Comparison of ENCODE assay signal across 7 mouse cellular contexts in the genomic region with DNA sequence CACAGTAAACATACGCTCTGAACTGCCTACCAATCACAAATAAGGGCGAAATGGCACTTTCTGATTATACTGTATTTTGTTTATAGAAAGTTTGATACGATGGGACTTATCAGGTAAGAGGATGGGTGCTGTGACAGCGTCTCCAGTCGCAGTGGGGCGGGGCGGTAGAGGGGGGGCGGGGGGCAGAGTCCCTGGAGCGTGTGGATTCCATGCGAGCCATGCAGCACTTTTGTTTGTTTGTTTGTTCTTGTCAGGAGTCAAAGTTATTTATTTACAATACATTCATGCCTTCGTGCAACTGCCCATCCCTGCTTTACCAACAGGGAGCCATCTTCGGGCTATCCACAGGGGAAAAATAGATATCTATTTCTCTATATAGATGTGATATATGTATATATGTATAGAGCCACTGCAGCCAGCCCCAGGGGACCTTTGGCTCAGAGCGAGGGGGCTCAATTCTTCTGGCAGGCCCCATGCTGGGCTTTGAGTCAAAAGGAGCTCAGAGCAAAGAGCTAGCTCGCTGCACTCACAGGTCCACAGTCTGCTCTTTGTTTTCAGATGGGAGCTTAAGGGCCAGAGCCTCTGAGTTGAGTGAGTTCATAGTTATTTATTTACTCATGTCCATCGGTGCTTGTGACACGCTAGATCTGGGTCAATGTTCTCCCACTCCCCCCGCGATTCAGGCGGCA. TPM values are rescaled to one million over a fixed set of nuclear protein-coding genes. Genes with fewer than 3 reads are reported as not detected.
A peak's percentile ranks its signal among the peaks of the same experiment; 100 is the strongest.
DNase-seq lines count a peak whose midpoint lies in the region; ATAC-seq and TF ChIP-seq lines count a peak whose summit lies in the region.

No protein-coding gene starts in this region.

- DNase-seq in right cerebral cortex, adult 2 months (ENCODE audit: low spot score in 2 of 2) = peak; percentile 24 to 33
- DNase-seq in right cerebral cortex, postnatal 36 days (ENCODE audit: low spot score in 2 of 2) = no peak
- peak; percentile 44 for DNase-seq in kidney, adult 9 months
- no peak for DNase-seq in urinary bladder, postnatal 4 days (ENCODE audit: low spot score in 2 of 2)
- no peak for DNase-seq in adrenal gland, adult 18-20 months (ENCODE audit: low spot score in 2 of 2)

- peak overlapping the region; percentile 86 for H3K9ac ChIP-seq in midbrain, embryonic 13.5 days (replicated peaks)

- peaks cover 3% of the 10 kb centered on the region for H3K4me1 ChIP-seq in embryonic fibroblast, embryonic 13.5 days (ENCODE audit: control insufficient read depth, insufficient read depth, low read length)
- peaks cover 31% of the 10 kb centered on the region for H3K4me1 ChIP-seq in midbrain, embryonic 13.5 days (replicated peaks)

- H3K4me3 ChIP-seq in embryonic fibroblast, embryonic 13.5 days (ENCODE audit: insufficient read depth, low read length) = peak overlapping the region; percentile 26
- H3K4me3 ChIP-seq in midbrain, embryonic 13.5 days (replicated peaks) = peak overlapping the region; percentile 68

- WGBS in midbrain, embryonic 13.5 days = 1% methylated on average over 19 of the region's 19 CpGs

- TF ChIP-seq CTCF in embryonic fibroblast, embryonic 13.5 days (IDR thresholded peaks at IDR 0.05; ENCODE audit: borderline replicate concordance, insufficient read depth, low read length) = no peak

- H3K4me2 ChIP-seq in midbrain, embryonic 13.5 days (replicated peaks) = peak overlapping the region; percentile 91

- no peaks in the 10 kb centered on the region for H3K9me3 ChIP-seq in midbrain, embryonic 13.5 days

- no peaks in the 10 kb centered on the region for H3K36me3 ChIP-seq in midbrain, embryonic 13.5 days

- peak; percentile 17 for ATAC-seq in midbrain, embryonic 13.5 days

- H3K27me3 ChIP-seq in midbrain, embryonic 13.5 days = no peaks in the 10 kb centered on the region

- TF ChIP-seq POLR2A in embryonic fibroblast, embryonic 13.5 days (IDR thresholded peaks at IDR 0.05; ENCODE audit: low read depth, low read length) = no peak

- H3K27ac ChIP-seq in embryonic fibroblast, embryonic 13.5 days (ENCODE audit: insufficient read depth, low read length) = no peak overlapping the region
- H3K27ac ChIP-seq in midbrain, embryonic 13.5 days = peak overlapping the region; percentile 94

RNA-seq across cellular contexts. Expression of a gene that starts 3.4 kb away (rescaled TPM):
- 0.19 TPM in 1 of 2 replicates, not detected in the other for polyA plus RNA-seq in embryonic fibroblast, embryonic 13.5 days (2011; ENCODE audit: insufficient read length, low read depth, missing spikeins)
- polyA plus RNA-seq in midbrain, embryonic 13.5 days (2015; fragmentation: Nextera tagmentation; extraction: Ambion mirVana) = 22.9 and 23.7 TPM in 2 replicates
- total RNA-seq in adrenal gland, adult 18-20 months (2021) = 1 to 10 TPM in 1 of 2 experiments, under 1 TPM in 1; 0.99 to 1.3 TPM

Comparison
In these comparisons a context has a peak if more than half of its experiments do, and no peak if none do; other contexts are left out.
1. DNase-seq: peak in right cerebral cortex, adult 2 months (2 of 2) and kidney, adult 9 months (single experiment); none in right cerebral cortex, postnatal 36 days (0 of 2), urinary bladder, postnatal 4 days (0 of 2) and adrenal gland, adult 18-20 months (0 of 2).
2. RNA of a gene that starts 3.4 kb away (polyA plus RNA-seq): 22.9 to 23.7 TPM in midbrain, embryonic 13.5 days; 0.19 TPM in embryonic fibroblast, embryonic 13.5 days; every median in the first group is over 10 times any median in the second.